Mouse (Mus musculus) heart, embryonic 12.5 days (tissue): Measurements from ENCODE around the gene Rps29. TPM values are rescaled to one million over a fixed set of nuclear protein-coding genes. Genes with fewer than 3 reads are reported as not detected.

Source experiments
- ATAC-seq: fragments of 200-750 bp; cut with Nextera tagmentation; 2 replicates; pipeline ENCODE4 v1.8.0; 2017; ENCODE audit warnings: moderate TSS enrichment, moderate library complexity; ENCODE audit not compliant: insufficient number of reproducible peaks, low FRiP score
- H3K27ac ChIP-seq: fragments of 300-500 bp; sonication (generic); 2 replicates; pipeline ENCODE4 v1.5.1; 2016; ENCODE audit warnings: mild to moderate bottlenecking, moderate library complexity; ENCODE audit not compliant: poor library complexity, severe bottlenecking
- H3K27me3 ChIP-seq: fragments of 300-500 bp; sonication (generic); replicated peaks from 2 replicates; pipeline ENCODE4 v1.6.1; 2016; ENCODE audit warnings: mild to moderate bottlenecking, moderate library complexity
- H3K36me3 ChIP-seq: fragments of 300-500 bp; sonication (generic); 2 replicates; pipeline ENCODE4 v1.6.1; 2016; ENCODE audit warnings: mild to moderate bottlenecking, moderate library complexity
- H3K4me1 ChIP-seq: fragments of 300-500 bp; sonication (generic); replicated peaks from 2 replicates; pipeline ENCODE4 v1.6.1; 2016; ENCODE audit warnings: mild to moderate bottlenecking
- H3K4me2 ChIP-seq: fragments of 300-500 bp; sonication (generic); 2 replicates; pipeline ENCODE4 v1.6.1; 2016; ENCODE audit warnings: mild to moderate bottlenecking, moderate library complexity
- H3K4me3 ChIP-seq: fragments of 300-500 bp; sonication (generic); 2 replicates; pipeline ENCODE4 v1.5.1; 2016; ENCODE audit warnings: mild to moderate bottlenecking
- H3K9ac ChIP-seq: fragments of 300-500 bp; sonication (generic); 2 replicates; pipeline ENCODE4 v1.6.1; 2016; ENCODE audit warnings: mild to moderate bottlenecking, moderate library complexity
- H3K9me3 ChIP-seq: fragments of 300-500 bp; sonication (generic); replicated peaks from 2 replicates; pipeline ENCODE4 v1.6.1; 2016; ENCODE audit warnings: mild to moderate bottlenecking, moderate library complexity
- WGBS: fragments of 180-500 bp; shearing (Covaris S2); methylation state at CpG from one replicate; pipeline ENCODE4 v1.1.7; 2016; 5-methylcytosine and 5-hydroxymethylcytosine counted together
- polyA plus RNA-seq: library from polyadenylated mRNA; unstranded; fragments of >200 nt; fragmentation: Nextera tagmentation; extraction: Ambion mirVana; gene quantifications from 2 replicates; pipeline ENCODE4 v1.2.1, GENCODE M21; 2016

Gene Rps29
- polyA plus RNA-seq, 1 experiment from 2014 or later = 1,310 TPM

- Histone ChIP-seq H3K36me3 (peaks cover 36% of the 10 kb centered on the region), H3K27ac (no peak overlapping the region), H3K9ac (no peak overlapping the region), H3K9me3 (no peaks in the 10 kb centered on the region), H3K27me3 (no peaks in the 10 kb centered on the region), H3K4me2 (no peak overlapping the region), H3K4me3 (no peak overlapping the region), H3K4me1 (peaks cover 17% of the 10 kb centered on the region)
- 79% methylated on average over 5 of the region's 5 CpGs for WGBS
- ATAC-seq = no peak
Observed at GRCm38 (mm10) chr12:69191396-69191795, 32.4 kb upstream of the Rps29 start.

- H3K36me3 ChIP-seq = peaks cover 36% of the 10 kb centered on the region
Observed at GRCm38 (mm10) chr12:69190522-69190921, 31.5 kb upstream of the Rps29 start.

GRCm38 (mm10) chr12:69190074-69190473 is 31.1 kb upstream of the Rps29 start:
- no peak overlapping the region for H3K9ac ChIP-seq
- H3K4me1 ChIP-seq = peaks cover 15% of the 10 kb centered on the region
- H3K27ac ChIP-seq = no peak overlapping the region
- WGBS = 71% methylated on average over 9 of the region's 9 CpGs
- no peaks in the 10 kb centered on the region for H3K27me3 ChIP-seq
- H3K4me3 ChIP-seq = no peak overlapping the region
- no peak for ATAC-seq
- peaks cover 36% of the 10 kb centered on the region for H3K36me3 ChIP-seq
- no peaks in the 10 kb centered on the region for H3K9me3 ChIP-seq
- no peak overlapping the region for H3K4me2 ChIP-seq

More at GRCm38 (mm10) chr12:69190522-69190921, 31.5 kb upstream of the Rps29 start:
- H3K4me1 ChIP-seq = peaks cover 12% of the 10 kb centered on the region
- H3K27ac ChIP-seq = no peak overlapping the region
- no peak overlapping the region for H3K4me2 ChIP-seq
- WGBS = 95% methylated on average over 1 of the region's 1 CpGs
- no peak for ATAC-seq
- H3K9me3 ChIP-seq = no peaks in the 10 kb centered on the region
- no peaks in the 10 kb centered on the region for H3K27me3 ChIP-seq
- H3K9ac ChIP-seq = no peak overlapping the region
- H3K4me3 ChIP-seq = no peak overlapping the region

GRCm38 (mm10) chr12:69186811-69187471 is 28.0 kb upstream of the Rps29 start:
- Histone ChIP-seq H3K4me3 (no peak overlapping the region), H3K27ac (no peak overlapping the region), H3K36me3 (peaks cover 39% of the 10 kb centered on the region), H3K9me3 (no peaks in the 10 kb centered on the region), H3K4me1 (peaks cover 21% of the 10 kb centered on the region), H3K4me2 (no peak overlapping the region), H3K9ac (no peak overlapping the region), H3K27me3 (no peaks in the 10 kb centered on the region)
- ATAC-seq = no peak
- WGBS = 71% methylated on average over 5 of the region's 5 CpGs

GRCm38 (mm10) chr12:69185371-69185770 is 26.4 kb upstream of the Rps29 start:
- Histone ChIP-seq H3K4me1 (peaks cover 21% of the 10 kb centered on the region), H3K9ac (peak overlapping the region; percentile 88), H3K36me3 (peaks cover 38% of the 10 kb centered on the region), H3K9me3 (no peaks in the 10 kb centered on the region), H3K4me2 (peak overlapping the region; percentile 96), H3K4me3 (peak overlapping the region; percentile 66), H3K27me3 (no peaks in the 10 kb centered on the region), H3K27ac (no peak overlapping the region)
- no peak for ATAC-seq
- 70% methylated on average over 7 of the region's 7 CpGs for WGBS

GRCm38 (mm10) chr12:69184342-69185295 is 25.6 kb upstream of the Rps29 start:
- Histone ChIP-seq H3K27me3 (no peaks in the 10 kb centered on the region), H3K9ac (peak overlapping the region; percentile 88), H3K4me3 (peak overlapping the region; percentile 66), H3K36me3 (peaks cover 31% of the 10 kb centered on the region), H3K4me1 (peaks cover 21% of the 10 kb centered on the region), H3K4me2 (peak overlapping the region; percentile 96), H3K27ac (peak overlapping the region; percentile 81), H3K9me3 (no peaks in the 10 kb centered on the region)
- ATAC-seq = peak; percentile 66
- 2% methylated on average over 84 of the region's 86 CpGs for WGBS

- peak within 1 kb of the TSS; percentile 95 for H3K9ac ChIP-seq
- H3K9me3 ChIP-seq = no peaks in the 10 kb centered on the region
- H3K4me2 ChIP-seq = peak within 1 kb of the TSS; percentile 96
- peak; percentile 99 for ATAC-seq
- peaks cover 21% of the 10 kb centered on the region for H3K4me1 ChIP-seq
- WGBS = under 1% methylated on average over 84 of the region's 84 CpGs
- peaks cover 31% of the 10 kb centered on the region for H3K36me3 ChIP-seq
- no peaks in the 10 kb centered on the region for H3K27me3 ChIP-seq
- H3K4me3 ChIP-seq = peak within 1 kb of the TSS; percentile 66
- H3K27ac ChIP-seq = peak within 1 kb of the TSS; percentile 86
Observed at GRCm38 (mm10) chr12:69183583-69184308, 24.8 kb upstream of the Rps29 start, which contains the start of the genes Rpl36al and Mgat2. Gene Rpl36al (minus strand): TSS chr12:69184083. Gene Mgat2 (plus strand): TSS chr12:69184157.

- Histone ChIP-seq H3K4me1 (peaks cover 15% of the 10 kb centered on the region), H3K9me3 (no peaks in the 10 kb centered on the region), H3K36me3 (peaks cover 31% of the 10 kb centered on the region), H3K4me2 (no peak overlapping the region), H3K27ac (no peak overlapping the region), H3K4me3 (no peak overlapping the region), H3K9ac (no peak overlapping the region), H3K27me3 (no peaks in the 10 kb centered on the region)
- WGBS = 86% methylated on average over 4 of the region's 4 CpGs
- no peak for ATAC-seq
Observed at GRCm38 (mm10) chr12:69181800-69182199, 22.8 kb upstream of the Rps29 start.

GRCm38 (mm10) chr12:69179371-69179770 is 20.4 kb upstream of the Rps29 start:
- H3K27ac ChIP-seq = no peak overlapping the region
- H3K4me2 ChIP-seq = no peak overlapping the region
- 46% methylated on average over 5 of the region's 12 CpGs for WGBS
- H3K27me3 ChIP-seq = no peaks in the 10 kb centered on the region
- no peak overlapping the region for H3K9ac ChIP-seq
- H3K4me3 ChIP-seq = no peak overlapping the region
- no peaks in the 10 kb centered on the region for H3K9me3 ChIP-seq
- no peak for ATAC-seq
- peaks cover 47% of the 10 kb centered on the region for H3K36me3 ChIP-seq
- H3K4me1 ChIP-seq = peaks cover 3% of the 10 kb centered on the region; the same call in 1 of the 2 replicates

GRCm38 (mm10) chr12:69177526-69177925 is 18.5 kb upstream of the Rps29 start:
- no peaks in the 10 kb centered on the region for H3K9me3 ChIP-seq
- no peak overlapping the region for H3K9ac ChIP-seq
- 87% methylated on average over 3 of the region's 3 CpGs for WGBS
- H3K4me1 ChIP-seq = no peaks in the 10 kb centered on the region; the same call in 1 of the 2 replicates
- no peak overlapping the region for H3K4me3 ChIP-seq
- H3K27me3 ChIP-seq = no peaks in the 10 kb centered on the region
- no peak for ATAC-seq
- H3K4me2 ChIP-seq = no peak overlapping the region
- no peak overlapping the region for H3K27ac ChIP-seq
- H3K36me3 ChIP-seq = peaks cover 59% of the 10 kb centered on the region
